Mouse (Mus musculus): ENCODE data around the gene Lsm11. TPM values are rescaled to one million over a fixed set of nuclear protein-coding genes. Genes with fewer than 3 reads are reported as not detected.

The Lsm11 gene
- total RNA-seq, 2 experiments from 2014 or later = 25.4 to 26.6 TPM

DNA sequence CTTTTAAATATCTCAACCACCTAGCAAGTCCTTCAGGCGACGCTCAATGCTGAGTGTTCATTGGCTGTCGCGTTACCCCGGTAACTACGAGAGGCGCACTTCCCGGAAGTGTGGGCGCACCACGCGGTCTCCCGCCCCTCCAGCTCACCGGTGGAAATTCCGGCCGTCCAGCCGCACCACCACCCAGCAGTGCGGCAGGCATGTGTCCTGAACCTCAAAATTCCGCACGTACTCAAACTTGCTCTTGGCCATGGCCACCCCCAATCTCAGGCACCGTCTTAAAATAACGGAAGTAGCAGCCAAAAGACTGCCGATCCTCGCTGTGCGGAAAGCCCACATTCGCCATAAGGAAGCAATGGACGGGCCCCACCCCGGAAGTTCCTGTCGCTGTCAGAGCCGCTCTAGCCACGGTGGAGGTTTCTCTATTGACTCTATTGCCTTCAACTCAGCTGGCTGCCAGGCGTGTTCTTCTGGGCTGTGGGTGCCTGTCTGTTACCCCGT is 10.4 kb upstream of the Lsm11 start, which contains the start of gene Thg1l:
Gene Thg1l, minus strand, starts transcription at position 368 of the 501 bp plus-strand sequence.
- Histone ChIP-seq H3K27ac (peak within 1 kb of the TSS; percentile 90), H3K4me3 (peak within 1 kb of the TSS; percentile 87)
- intact Hi-C loops (cut with DNase I) = no loop called here
- TF ChIP-seq CTCF (IDR thresholded peaks at IDR 0.05) = no peak
- DNase-seq (ENCODE audit: extremely low spot score in 1 of 2, low spot score in 2 of 2) = peak; percentile 85 to 88

- TF ChIP-seq CTCF (IDR thresholded peaks at IDR 0.05) = no peak
- DNase-seq (ENCODE audit: extremely low spot score in 1 of 2, low spot score in 2 of 2) = peak in 1 of 2 experiments; percentile 36
- Histone ChIP-seq H3K27ac (no peak overlapping the region; the same call in 1 of the 2 replicates), H3K4me3 (no peak overlapping the region)
- intact Hi-C loops (cut with DNase I) = loop anchor here (2.0 to 5.0 kb wide), 2 partner anchors 110 to 187 kb away; partner anchors contain the start of gene Adam19
Observed at GRCm38 (mm10) chr11:45947491-45947890, 2.8 kb upstream of the Lsm11 start.

DNA sequence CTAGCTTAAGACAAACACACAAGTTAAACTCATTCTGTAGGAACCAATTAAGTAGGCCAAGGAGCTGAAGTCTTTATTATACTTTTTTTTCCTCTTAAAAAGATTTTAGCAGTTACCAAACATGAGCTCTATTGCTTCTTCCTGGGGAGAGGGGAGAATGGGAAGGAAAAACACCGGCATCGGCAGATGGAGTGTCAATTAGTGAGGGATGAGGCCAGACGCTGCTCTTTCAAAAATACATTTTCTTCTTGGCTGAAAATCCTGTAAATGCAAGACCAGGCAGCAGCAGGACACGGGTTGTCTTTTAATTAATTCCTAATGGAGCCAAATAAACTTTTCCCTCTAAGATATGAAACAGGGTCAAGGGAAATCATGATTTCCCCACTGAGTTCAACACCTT is 2.1 kb upstream of the Lsm11 start:
- intact Hi-C loops (cut with DNase I) = loop anchor here (2.0 to 5.0 kb wide), 2 partner anchors 111 to 188 kb away; partner anchors contain the start of gene Adam19
- DNase-seq (ENCODE audit: extremely low spot score in 1 of 2, low spot score in 2 of 2) = no peak
- Histone ChIP-seq H3K27ac (peak overlapping the region; percentile 11; the same call in 1 of the 2 replicates), H3K4me3 (no peak overlapping the region)
- TF ChIP-seq CTCF (IDR thresholded peaks at IDR 0.05) = no peak

- TF ChIP-seq CTCF (IDR thresholded peaks at IDR 0.05) = no peak
- Histone ChIP-seq H3K4me3 (peak overlapping the region; percentile 92), H3K27ac (peak overlapping the region; percentile 76)
- DNase-seq (ENCODE audit: extremely low spot score in 1 of 2, low spot score in 2 of 2) = peak in 1 of 2 experiments; percentile 22
- intact Hi-C loops (cut with DNase I) = loop anchor here (1.0 to 2.0 kb wide), 3 partner anchors 44 to 271 kb away; no protein-coding TSS in a partner anchor
Observed at GRCm38 (mm10) chr11:45943891-45944642, 668 bp downstream of the Lsm11 start.

GRCm38 (mm10) chr11:45943108-45943705 is 1.5 kb downstream of the Lsm11 start:
- H3K4me3 ChIP-seq = peak overlapping the region; percentile 92
- TF ChIP-seq CTCF (IDR thresholded peaks at IDR 0.05) = no peak
- peak; percentile 33 to 49 for DNase-seq (ENCODE audit: extremely low spot score in 1 of 2, low spot score in 2 of 2)
- H3K27ac ChIP-seq = peak overlapping the region; percentile 76
- intact Hi-C loops (cut with DNase I) = no loop called here

DNA sequence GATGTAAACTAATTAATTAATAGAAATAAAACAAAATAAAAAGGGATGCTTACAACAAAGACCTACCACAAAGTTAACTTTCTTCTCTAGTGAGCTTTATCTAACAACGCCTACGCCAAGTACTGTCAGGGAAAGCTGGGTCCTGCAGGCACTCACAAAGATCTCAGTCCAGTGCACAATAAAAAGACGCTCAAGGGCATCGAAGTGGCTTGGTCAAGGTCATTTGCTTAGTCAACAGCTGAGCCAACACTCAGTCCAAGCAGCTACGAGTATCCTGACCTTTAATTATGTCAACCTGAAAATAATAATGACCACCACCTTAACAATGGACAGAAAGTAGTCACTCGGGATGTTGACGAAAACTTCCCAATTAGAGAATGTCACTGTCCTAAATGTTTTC is 2.5 kb downstream of the Lsm11 start:
- DNase-seq (ENCODE audit: extremely low spot score in 1 of 2, low spot score in 2 of 2) = no peak
- no peak overlapping the region for H3K4me3 ChIP-seq
- H3K27ac ChIP-seq = no peak overlapping the region
- TF ChIP-seq CTCF (IDR thresholded peaks at IDR 0.05) = no peak
- intact Hi-C loops (cut with DNase I) = no loop called here

DNA sequence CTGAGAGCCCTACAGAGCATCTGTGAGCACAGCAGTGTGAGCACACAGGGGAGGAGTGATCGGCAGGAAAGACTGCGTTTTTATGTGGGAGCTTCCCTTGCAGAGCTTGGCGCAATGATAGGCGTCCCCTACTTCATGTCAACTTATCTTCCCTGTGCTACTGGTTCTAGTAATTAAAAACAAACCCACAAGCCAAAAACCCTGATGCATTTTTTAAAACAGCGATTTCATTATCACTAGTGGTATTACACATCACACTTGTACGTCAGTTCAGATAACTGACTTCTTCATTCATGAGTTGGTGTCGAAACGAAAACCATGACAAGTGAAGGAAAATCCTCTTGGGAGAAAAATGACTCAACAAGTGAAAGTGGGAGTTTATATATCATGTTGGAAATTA is 5.8 kb downstream of the Lsm11 start:
- Histone ChIP-seq H3K4me3 (no peak overlapping the region), H3K27ac (no peak overlapping the region)
- intact Hi-C loops (cut with DNase I) = no loop called here
- TF ChIP-seq CTCF (IDR thresholded peaks at IDR 0.05) = no peak
- no peak for DNase-seq (ENCODE audit: extremely low spot score in 1 of 2, low spot score in 2 of 2)

DNA sequence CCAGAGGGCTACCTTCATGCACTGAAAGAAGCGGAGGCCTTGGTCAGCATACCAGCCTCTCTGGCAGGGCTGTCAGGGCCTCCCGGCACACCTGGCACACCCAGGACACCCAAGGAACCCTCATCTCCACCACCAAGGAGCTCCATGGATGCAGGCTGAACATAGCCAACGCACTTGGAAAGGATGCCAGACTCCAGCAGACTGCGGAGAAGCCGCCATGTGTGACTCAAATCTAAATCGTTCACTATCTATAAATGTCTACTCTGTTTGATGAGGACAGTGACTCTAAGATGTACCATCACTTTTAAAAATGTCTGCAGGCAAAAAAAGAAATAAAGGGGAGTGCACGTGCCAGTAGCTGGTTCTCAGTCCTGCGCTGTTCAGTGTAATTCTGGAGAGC is 7.3 kb downstream of the Lsm11 start:
- DNase-seq (ENCODE audit: extremely low spot score in 1 of 2, low spot score in 2 of 2) = no peak
- Histone ChIP-seq H3K27ac (no peak overlapping the region), H3K4me3 (no peak overlapping the region)
- no peak for TF ChIP-seq CTCF (IDR thresholded peaks at IDR 0.05)
- intact Hi-C loops (cut with DNase I) = no loop called here

DNA sequence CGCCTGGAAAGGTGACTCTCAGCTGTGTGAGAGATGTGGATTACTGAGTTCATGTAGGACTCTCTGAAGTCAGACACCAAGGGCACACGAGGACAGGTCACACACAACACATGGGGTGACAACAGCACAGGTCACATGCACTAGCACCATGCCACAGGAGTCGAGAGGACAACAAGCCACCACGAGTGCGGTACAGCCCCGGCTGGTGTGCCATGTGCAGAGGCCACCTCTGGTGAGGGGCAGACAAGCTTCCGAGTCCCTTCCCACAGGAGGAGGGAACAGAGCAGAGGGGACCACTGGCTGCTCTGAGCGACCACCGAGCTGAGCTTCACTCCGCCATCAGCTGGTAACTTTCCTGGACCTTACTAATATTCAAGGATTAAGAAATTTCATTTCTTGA is 12.0 kb downstream of the Lsm11 start:
- Histone ChIP-seq H3K27ac (no peak overlapping the region), H3K4me3 (no peak overlapping the region)
- TF ChIP-seq CTCF (IDR thresholded peaks at IDR 0.05) = no peak
- no peak for DNase-seq (ENCODE audit: extremely low spot score in 1 of 2, low spot score in 2 of 2)
- intact Hi-C loops (cut with DNase I) = no loop called here

GRCm38 (mm10) chr11:45929541-45929940 is 15.2 kb downstream of the Lsm11 start:
- no peak overlapping the region for H3K27ac ChIP-seq
- H3K4me3 ChIP-seq = no peak overlapping the region
- DNase-seq (ENCODE audit: extremely low spot score in 1 of 2, low spot score in 2 of 2) = no peak
- TF ChIP-seq CTCF (IDR thresholded peaks at IDR 0.05) = no peak
- intact Hi-C loops (cut with DNase I) = no loop called here

DNA sequence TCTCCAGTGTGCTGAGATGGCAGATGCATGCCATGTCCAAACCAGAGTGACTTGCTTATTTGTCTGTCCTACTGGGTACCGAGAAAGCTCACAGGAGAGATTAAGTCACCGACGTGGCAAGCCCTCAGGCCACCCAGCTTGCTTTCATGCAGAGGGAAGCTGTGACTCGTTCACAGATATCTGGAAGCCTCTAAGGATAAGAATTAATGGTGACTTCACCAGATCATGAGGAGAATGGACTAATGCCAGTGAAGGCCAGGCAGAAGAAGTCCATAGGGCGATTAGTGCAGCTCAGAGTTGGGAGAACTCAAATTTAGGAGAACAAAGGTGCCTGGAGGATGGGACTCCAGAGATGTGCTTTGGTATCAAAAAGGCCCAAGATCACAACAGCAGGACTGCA is 17.3 kb downstream of the Lsm11 start:
- Histone ChIP-seq H3K4me3 (no peak overlapping the region), H3K27ac (no peak overlapping the region)
- TF ChIP-seq CTCF (IDR thresholded peaks at IDR 0.05) = no peak
- no peak for DNase-seq (ENCODE audit: extremely low spot score in 1 of 2, low spot score in 2 of 2)
- intact Hi-C loops (cut with DNase I) = loop anchor here (2.0 kb wide), 1 partner anchor 1341 kb away; no protein-coding TSS in a partner anchor

- intact Hi-C loops (cut with DNase I) = loop anchor here (2.0 kb wide), 1 partner anchor 1340 kb away; no protein-coding TSS in a partner anchor
- TF ChIP-seq CTCF (IDR thresholded peaks at IDR 0.05) = peak; percentile 81
- DNase-seq (ENCODE audit: extremely low spot score in 1 of 2, low spot score in 2 of 2) = peak; percentile 74 to 81
- Histone ChIP-seq H3K27ac (no peak overlapping the region), H3K4me3 (peak overlapping the region; percentile 49)
Observed at GRCm38 (mm10) chr11:45926640-45927082, 18.1 kb downstream of the Lsm11 start.

Measured in left cerebral cortex, adult 2 months (tissue).